Mouse (Mus musculus) retina, postnatal 1 day (tissue): Measurements from ENCODE around the gene Spata13.
A peak's percentile ranks its signal among the peaks of the same experiment; 100 is the strongest.

Experiments
- DNase-seq: peaks from one replicate; pipeline ENCODE4 v3.0.0-alpha.2; 2012

The Spata13 gene

DNA sequence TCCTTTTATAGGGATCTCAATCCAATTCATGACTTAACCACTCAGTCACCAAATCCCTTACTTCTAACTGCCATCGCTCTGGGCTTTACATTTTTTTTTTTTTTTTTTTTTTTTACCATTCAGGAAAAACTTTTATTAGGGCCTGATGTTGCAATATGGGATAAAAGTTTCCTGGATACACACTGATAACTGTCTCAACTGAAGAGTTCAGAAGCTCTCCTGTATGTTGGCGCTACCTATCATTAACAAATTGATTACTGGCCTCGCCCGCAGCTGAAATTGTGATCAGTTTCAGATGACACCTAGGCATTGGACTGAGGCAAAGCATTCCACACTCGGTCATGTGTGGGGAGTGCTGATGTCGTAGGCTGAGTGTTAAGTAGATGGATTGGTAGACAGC is 7.3 kb downstream of the Spata13 start:
- no peak for DNase-seq

DNA sequence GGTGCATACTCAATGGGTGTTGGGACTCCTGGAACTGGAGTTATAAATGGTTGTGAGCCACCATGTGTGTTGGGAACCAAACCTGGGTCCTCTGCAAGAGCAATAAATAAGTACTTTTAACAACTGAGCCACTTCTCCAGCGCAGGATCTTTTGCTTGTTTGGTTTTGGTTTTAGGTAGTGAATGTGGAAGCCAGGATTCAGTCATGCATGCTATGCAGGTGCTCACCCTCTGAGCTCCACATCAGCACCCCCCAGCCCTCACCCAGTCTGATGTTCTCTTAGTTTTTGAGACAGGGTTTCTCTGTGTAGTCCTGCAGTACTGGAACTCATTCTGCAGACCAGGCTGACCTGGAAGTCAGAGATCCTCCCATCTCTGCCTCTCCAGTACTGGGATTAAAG is 8.3 kb downstream of the Spata13 start:
- DNase-seq = no peak

DNA sequence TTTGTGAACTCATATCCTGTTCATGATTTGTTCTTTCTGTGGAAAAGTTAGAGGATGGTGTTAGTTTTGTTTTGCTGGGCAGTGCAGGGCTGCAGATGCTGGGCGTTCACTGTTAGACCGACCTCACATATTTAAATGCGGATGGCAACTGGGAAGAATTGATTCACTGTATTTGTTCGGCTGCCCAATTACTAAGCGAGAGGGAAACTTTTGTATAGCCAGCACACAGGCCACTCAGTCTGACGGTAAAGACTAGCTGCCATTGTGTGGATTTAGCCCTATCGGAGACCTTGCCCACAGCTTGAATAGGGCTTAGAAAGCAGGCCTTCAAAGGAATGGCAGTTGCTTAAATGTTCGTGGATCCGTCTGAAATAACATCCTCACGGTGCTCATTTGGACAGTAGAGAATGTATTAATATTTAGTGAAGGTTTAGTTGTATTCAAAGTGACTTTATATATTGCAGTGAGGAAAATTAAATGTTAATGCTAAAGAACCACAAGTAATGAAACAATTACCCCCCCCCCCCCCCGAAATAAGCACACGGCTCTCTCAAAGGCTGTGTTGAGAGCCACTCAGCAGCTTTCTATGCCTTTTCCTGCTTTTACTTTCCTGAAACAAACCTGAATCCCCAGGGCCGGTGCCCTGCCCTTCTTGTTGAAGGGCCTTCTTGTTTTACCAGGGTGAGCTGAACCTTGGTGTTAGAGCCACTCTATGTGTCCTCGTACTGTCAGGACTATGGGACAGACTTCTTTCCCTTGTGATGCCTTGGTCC is 9.5 kb downstream of the Spata13 start:
- DNase-seq = peak; percentile 89

DNA sequence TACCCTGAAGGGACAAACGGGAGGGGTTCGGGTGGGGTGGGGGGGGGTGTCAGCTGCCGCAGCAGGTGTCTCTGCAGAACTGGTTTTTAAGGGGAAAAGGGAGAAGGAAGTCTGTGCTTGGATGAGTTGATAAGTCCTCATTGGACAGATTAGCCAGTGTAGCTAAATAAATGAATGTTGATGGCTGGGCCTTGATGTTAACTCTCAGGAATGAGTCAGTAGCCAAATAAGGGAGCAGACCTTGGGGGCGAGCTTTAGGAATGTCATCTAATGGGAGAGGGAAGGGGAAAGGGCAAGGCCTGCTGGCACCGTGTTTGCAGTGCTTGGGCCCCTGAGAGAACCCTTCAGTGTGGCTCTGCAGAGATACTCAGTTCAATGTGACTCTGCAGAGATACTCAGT is 12.6 kb downstream of the Spata13 start:
- peak; percentile 56 for DNase-seq

DNA sequence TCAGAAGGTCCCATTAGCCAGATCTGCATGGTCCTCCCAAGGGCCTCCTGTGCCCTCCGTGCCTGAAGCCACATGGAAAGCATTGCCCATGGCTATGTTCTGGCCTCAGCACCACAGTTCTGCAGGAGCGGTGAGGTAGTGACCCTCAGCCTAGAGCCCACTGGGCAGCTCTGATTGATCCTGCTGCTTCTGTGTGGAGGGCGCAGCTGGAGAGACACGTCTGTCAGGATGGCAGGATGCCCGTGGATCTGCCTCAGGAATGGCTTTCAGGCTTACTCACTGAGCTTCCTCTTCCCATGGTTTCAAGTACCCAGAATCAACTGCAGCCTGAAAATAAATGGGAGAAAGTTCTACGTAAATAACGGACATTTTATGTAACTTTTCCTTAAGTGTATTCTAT is 14.1 kb downstream of the Spata13 start:
- no peak for DNase-seq

DNA sequence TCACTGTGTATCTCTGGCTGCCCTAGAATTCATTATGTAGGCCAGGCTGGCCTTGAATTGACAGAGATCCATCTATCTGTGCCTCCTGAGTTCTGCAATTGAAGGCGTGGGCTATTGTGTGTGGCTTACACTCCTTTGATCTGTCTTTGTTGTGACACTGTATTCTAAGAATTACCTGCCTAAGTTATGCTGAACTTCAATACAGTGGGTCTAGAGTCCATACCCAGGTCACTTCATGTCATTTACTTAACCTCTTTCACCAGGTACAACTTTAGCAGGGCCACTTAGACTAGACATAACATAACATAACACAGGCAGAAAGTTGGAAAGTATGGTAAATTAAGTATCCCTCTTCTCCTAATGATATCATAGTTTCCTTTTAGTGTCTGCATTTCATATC is 15.2 kb downstream of the Spata13 start:
- no peak for DNase-seq

DNA sequence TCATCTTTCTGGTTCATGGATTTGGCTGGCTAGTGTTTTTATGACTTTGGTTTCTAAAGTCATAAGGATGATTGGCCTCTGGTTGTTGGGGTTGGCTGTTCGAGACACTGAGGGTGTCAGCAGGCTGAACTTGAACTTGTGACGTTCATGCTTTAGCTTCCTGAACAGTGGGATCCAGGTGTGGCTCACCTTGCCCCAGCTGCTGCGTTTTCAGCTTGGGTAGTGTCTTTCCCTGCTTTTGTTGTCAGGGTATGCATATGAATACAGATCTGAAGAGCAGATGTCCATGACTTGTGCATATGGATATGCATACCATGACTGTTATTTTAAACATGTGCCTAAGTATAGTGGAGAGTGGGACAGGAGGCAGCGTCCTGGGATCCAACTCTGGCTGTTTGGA is 19.4 kb downstream of the Spata13 start:
- DNase-seq = no peak

DNA sequence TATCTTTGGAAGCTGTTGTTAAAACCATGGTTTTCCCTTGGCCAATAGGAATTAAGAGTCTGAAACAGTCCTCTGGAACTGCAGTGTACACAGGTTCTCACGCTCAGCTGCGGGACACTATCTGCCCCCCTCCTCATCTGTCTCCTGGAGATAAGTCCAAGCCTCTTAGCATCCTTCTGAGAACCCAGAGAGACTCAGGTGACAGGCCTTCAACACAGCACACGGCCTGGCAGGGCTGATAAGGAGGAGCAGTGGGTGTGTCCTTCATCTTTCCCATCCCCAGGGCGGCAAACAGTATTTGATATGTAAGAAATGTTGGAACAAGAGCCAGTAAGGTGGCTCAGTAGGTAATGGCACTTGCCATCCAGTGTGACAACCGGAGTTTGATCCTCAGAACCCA is 20.2 kb downstream of the Spata13 start:
- DNase-seq = no peak

DNA sequence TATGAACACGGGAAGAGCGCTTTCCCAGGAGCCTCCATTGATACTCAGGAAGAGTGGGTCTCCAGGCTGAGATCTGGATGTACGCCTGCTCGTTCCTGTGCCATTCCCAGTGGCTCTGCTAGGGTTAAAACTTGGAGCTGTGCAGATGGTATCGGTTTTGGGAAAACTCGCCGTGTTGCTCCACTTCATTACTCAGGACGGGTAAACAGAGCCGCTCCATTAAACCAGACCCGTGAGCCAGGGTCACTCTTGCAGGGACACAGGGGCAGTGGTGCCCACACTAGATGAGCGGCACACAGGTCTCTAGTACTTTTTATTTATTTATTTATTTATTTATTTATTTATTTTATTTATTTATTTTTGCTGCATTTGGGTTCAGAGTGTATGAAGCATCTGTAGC is 20.9 kb downstream of the Spata13 start:
- no peak for DNase-seq

DNA sequence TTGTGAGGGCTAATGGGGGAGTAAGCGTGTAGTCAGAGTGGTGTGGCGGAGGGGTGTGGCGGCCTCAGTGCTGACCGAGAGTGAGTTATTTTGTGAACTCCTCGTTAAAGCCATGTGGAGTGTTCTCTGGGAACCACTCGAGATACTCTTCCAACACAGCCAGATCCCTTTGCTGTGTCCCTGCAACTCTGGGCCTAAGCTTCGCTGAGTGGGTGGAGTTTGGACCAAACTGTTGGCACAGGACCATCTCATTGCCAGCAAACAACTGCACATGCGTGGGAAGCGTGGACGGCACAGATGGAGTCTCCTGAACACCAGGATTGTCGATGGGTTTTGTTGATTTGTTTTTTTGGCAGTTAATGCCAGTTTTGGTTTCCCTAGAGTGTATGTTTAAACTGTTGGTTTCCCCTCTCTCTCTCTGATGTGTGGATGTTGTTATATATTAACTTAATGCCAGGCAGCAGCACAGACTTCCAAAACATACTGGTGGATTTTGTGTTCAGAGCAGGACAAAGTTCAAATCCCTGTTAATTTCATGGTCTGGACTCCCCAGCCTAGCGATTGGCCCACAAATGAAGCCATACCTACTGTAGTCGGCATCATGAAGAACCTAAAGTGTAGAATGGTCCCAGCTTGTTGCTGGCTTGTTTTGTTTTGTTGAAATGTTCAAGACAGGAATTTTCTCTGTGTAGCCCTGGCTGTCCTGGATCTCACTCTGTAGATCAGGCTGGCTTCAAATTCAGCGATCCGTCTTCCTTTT is 22.3 kb downstream of the Spata13 start:
- no peak for DNase-seq

DNA sequence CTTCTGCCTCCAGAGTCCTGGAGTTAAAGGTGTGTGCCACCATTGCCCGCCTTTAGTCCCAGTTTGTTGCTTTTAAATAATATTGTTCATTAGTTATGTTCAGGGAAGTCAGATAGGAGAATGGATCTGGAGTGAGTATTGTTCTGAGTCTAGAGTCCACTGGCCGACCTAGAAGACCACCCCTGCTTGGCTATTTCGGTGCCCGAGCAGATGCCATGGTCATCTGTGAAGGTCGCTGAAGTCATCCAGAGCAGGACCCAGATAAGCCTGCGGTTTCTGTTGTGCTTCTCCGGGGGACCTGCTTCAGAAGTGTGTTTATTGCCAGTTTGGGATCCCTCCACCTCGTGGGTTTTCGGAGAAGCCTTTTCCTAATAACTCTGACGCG is 22.9 kb downstream of the Spata13 start:
- no peak for DNase-seq

DNA sequence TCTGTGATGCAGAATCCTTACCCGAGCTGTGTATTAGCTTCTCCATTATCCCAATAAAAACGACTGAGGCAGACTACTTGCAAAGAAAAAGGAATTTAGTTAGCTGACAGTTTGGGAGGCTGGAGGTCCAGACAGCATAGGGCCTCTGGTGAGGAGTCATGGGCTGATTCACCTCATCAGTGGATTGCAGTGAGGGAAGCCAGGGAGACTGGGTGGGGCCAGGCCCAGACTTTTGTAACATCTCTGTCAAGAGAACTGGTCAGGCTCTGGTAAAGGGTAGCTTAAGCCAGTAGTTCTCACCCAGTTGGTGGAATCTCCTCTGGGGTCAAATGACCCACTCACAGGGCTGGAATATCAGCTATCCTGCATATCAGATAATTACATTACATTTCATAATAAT is 24.1 kb downstream of the Spata13 start:
- no peak for DNase-seq

DNA sequence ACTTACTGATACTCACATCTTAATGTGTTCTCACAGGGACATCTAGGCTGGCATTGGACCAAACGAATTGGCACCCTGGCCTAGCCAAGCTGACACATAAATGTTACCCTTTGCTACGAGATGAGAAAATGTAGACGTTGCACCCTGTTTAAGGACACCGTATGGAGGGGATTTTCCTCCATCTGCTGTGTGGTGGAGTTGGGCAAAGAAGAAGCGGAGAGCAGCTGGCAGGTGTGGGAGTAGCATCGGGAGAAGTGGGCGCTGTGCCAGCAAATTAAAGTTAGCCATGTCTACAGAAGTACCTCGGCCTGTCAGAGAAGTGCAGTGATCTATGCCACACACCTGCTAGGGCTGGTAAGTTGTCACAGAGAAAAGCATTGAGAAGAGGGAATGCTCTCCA is 25.7 kb downstream of the Spata13 start:
- no peak for DNase-seq

DNA sequence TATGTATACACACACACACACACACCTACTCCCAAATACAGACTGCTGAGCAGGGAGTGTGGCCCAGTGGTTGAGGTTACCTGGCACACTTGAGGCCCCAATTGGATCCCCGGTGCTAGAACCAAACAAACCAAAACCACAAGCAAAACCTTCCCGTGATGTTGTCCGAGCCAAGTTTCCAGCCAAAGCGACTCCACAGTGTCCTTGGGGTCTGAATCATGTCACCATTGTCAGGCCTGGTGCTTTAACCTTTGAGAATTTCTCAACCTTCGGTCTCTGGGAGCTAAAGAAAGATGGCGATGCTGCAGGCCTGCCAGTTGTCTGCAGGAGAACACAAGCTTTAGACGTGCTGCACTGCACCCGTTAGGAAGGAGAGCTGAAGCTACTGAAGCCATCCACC is 26.8 kb downstream of the Spata13 start:
- DNase-seq = no peak

DNA sequence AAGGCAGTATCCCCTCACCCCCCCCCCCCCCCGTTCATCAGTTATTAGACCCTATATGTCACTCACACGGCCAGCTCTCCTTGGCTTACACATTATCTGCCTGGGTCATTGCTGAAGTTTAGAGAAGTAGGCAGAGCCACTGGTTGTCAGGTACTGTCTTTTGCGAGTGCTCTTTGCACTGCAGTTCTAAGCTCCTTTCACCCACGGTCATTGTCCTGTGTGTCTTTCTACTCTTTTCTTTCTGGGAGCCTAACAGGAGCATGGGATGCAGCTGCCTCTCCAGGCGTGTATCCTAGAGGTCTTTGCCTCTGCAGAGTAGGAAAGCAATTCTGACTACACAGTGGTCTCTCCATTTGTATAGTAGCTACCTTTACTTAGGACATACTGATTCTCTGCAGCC is 27.5 kb downstream of the Spata13 start:
- DNase-seq = no peak

DNA sequence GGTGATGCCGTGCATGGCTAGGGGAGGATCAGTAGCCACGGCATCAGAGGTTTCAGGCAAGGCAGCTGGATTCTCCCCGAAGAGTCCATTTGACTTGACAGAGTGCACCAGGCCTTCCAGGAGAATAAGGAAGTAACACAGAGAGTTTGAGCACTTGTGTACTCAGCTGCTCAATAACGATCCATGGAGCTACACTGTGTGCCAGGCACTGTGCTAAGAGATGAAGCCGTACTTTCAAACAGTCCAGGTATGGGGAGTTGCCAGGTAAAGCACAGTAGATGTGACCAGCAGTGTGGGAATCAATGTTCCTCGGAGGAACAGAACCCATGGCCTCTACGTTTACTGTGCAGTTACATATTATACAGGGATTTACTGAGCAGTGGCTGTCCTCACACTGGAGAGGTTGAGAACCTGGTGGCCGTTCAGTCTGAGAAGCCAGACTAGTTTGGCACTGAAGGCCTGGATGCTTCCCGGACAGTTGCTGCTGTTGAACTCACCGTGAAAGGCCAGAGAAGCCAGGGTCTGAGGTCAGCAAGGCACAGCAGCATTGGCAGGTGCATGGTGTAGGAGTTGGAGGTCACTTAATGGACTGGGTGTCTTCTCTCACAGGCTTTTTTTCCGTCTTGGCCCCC is 29.6 kb downstream of the Spata13 start:
- DNase-seq = no peak

DNA sequence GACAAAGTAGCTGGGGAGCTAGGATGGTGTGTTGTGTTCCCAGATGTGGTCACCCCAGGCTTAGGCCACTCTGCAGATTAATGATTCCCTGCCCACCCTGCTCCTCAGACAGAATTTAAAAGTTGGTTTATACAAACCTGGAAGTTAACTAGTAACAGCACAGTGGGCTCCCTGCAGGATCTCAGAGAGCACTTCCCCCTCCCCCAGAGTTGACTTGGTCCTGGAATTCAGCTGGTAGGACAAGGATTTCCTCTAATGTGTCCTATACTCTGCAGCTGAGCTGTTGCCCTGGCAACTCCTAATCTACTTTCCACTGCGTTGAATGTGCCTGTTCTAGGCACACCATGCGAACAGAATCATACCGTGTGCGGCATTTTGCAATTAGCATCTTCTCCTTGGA is 30.8 kb downstream of the Spata13 start:
- DNase-seq = peak; percentile 54

DNA sequence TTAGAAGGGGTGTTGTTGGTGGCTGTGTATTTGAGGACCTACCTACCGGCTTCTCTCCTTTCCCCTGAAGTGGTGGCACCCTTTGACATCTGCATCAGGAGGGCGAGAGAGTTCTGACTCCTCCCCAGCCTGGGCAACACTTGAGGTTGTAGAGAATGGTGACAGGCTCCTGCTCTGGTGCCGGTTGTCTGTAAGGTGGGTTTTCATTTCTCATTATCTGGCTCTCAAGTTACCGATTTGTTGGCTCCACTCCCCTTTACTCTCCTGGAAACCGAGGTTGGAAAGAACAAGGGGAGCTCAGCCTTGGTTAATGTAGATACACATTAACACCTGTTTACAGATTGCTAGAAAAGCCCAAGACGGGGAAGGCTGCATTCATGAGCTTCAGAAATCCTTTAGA is 31.5 kb downstream of the Spata13 start:
- no peak for DNase-seq

DNA sequence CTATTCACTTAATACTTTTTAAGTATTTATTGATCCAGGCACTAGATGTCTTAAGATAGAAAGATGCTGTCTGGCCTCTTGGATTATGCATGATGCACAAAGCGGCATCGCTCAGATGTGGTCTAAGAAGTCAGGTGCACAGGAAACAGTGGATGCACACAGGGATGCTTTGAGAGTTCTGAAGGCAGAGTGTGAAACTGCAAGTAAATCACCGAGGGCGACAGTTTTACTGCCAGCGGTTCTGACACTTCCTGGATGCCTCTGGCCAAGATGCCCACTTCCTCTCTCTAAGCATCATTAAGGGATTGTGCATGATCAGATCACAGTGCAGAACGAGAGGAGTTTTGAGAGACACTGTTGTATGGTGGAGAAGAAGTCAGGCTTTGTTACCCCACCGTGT is 32.5 kb downstream of the Spata13 start:
- DNase-seq = no peak

DNA sequence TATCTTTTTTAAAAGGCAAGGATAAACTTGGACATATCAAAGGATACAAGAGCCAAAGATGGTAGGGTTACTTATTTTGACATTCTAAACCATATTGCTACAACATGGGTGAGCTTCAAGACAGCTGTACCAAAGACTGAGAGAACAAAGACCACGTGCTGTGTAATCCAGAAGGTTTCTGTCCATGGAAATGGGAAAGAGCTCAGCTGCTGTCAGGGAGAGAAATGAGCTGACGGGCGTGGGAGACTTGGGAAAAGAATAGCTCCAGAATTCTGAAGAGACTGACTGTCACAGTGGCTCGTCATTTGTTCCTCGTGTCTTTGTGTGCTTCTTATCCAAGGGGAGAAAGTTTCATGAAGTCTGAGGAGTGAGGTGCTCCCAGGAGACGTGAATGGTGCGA is 36.4 kb downstream of the Spata13 start:
- DNase-seq = no peak

DNA sequence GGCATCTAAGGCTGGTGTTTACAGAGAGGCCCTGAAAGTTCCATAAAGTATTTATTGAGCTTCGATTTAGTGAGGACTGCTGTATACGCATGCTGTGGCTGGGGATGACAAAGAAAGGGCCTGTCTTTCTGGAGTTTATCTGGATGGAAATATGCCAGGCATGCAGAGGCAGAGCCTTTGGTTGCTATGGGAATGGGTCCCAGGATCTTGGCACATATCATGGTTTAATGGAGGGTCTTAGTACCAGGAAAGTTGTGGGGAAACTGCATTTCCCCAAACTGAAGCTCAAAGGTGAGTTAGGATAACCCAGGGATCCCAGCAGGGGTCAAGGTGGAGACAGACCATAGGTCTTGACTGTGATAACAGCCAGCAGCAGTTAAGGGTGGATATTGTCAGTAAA is 37.7 kb downstream of the Spata13 start:
- no peak for DNase-seq

DNA sequence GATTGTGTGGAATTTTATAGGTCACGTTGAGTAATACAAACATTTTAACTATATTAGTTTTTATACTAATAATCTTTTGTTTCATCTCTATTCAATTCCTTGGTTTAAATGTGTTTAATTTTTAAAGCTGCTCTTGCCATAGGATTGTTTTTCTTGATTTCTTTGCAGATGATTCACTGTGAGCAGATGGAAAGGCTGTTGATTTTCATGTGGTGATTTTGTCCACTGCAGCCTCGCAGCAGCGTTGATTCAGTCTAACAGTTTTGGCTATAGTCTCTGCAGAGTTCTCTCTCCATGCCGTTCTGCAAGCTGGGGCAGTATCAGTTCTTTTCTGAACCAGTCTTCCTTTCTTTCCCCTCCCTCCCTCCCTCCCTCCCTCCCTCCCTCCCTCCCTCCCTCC is 41.9 kb downstream of the Spata13 start:
- no peak for DNase-seq

DNA sequence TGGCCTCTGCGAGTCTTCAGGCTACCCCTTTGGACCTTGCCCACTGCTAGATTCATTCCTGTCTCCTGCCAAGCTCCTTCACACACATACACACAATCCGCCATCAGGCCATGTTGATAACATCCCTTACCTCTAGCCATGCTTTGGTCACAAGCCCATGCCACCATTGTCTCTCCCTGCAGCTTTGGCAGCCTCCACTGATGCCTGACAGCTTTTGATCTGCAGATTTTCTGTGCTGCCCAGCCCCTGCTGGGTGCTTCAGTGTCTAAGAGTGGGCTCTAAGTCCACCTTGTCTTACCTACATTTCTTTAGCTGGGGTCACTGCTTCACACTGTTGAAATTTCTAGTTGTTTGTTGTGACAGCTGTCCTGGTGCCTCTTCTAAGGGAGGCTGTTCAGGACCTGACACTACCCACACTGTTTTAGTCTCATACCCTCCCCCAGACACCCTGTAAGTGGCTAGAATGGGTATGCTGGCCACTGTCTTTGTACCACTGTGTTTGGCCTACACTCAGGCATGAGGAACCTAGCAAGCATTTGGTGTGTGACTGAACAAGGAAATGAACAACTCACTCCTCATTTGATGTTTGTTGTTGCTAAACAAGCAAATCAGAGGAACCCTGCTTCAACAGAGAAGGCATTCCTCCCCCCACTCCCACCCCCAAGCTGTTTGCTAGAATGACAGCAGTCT is 43.0 kb downstream of the Spata13 start:
- no peak for DNase-seq
